Mouse (Mus musculus): Measurements from ENCODE around the gene Otud1.

GRCm38 (mm10) chr2:19670851-19671688, 13.5 kb downstream of the Otud1 start:
- TF ChIP-seq CTCF (IDR thresholded peaks at IDR 0.05; ENCODE audit: insufficient read depth, low read depth, low read length), result no peak
- no peak for TF ChIP-seq POLR2A (IDR thresholded peaks at IDR 0.05; ENCODE audit: insufficient read depth, low read depth, low read length)

Data from olfactory bulb, adult 2 months (tissue).